Mouse (Mus musculus): ENCODE measurements around the gene Oosp2. TPM values are rescaled to one million over a fixed set of nuclear protein-coding genes. Genes with fewer than 3 reads are reported as not detected.

Oosp2 gene
- total RNA-seq (2018; cell fraction: chromatin; rRNA removed) = not detected
- total RNA-seq (2018; cell fraction: cytosol; rRNA removed) = not detected
- not detected for total RNA-seq (2018; cell fraction: nucleus; rRNA removed)
- polyA plus RNA-seq (2018) = not detected in 3 replicates

- Histone ChIP-seq H3K4me3 (ENCODE audit: inconsistent target) (no peak within 1 kb of the TSS), H3K79me2 (ENCODE audit: inconsistent target) (no peaks in the 10 kb centered on the region), H3K27ac (no peak within 1 kb of the TSS), H3K36me3 (ENCODE audit: inconsistent target) (no peaks in the 10 kb centered on the region)
- 95% methylated on average over 5 of the region's 5 CpGs for WGBS (ENCODE audit: missing documents)
Observed at GRCm38 (mm10) chr19:11660459-11660858, at the start of gene Oosp2. Gene Oosp2, minus strand, starts transcription at chr19:11660559.

- H3K36me3 ChIP-seq (ENCODE audit: inconsistent target) = no peaks in the 10 kb centered on the region
- H3K4me3 ChIP-seq (ENCODE audit: inconsistent target) = no peak overlapping the region
- no peaks in the 10 kb centered on the region for H3K79me2 ChIP-seq (ENCODE audit: inconsistent target)
- H3K27ac ChIP-seq = no peak overlapping the region
- 24% methylated on average over 6 of the region's 6 CpGs for WGBS (ENCODE audit: missing documents)
Observed at GRCm38 (mm10) chr19:11698342-11698741, 38.0 kb upstream of the Oosp2 start.

GRCm38 (mm10) chr19:11696755-11697154, 36.4 kb upstream of the Oosp2 start, which contains the start of gene Oosp3:
Gene Oosp3, plus strand, starts transcription at chr19:11697055.
- 96% methylated on average over 2 of the region's 2 CpGs for WGBS (ENCODE audit: missing documents)
- H3K4me3 ChIP-seq (ENCODE audit: inconsistent target) = no peak within 1 kb of the TSS
- no peaks in the 10 kb centered on the region for H3K79me2 ChIP-seq (ENCODE audit: inconsistent target)
- no peaks in the 10 kb centered on the region for H3K36me3 ChIP-seq (ENCODE audit: inconsistent target)
- H3K27ac ChIP-seq = no peak within 1 kb of the TSS

GRCm38 (mm10) chr19:11691454-11691853, 31.1 kb upstream of the Oosp2 start:
- Histone ChIP-seq H3K27ac (no peak overlapping the region), H3K79me2 (ENCODE audit: inconsistent target) (no peaks in the 10 kb centered on the region), H3K4me3 (ENCODE audit: inconsistent target) (no peak overlapping the region), H3K36me3 (ENCODE audit: inconsistent target) (no peaks in the 10 kb centered on the region)
- 94% methylated on average over 1 of the region's 1 CpGs for WGBS (ENCODE audit: missing documents)

- H3K79me2 ChIP-seq (ENCODE audit: inconsistent target) = no peaks in the 10 kb centered on the region
- WGBS (ENCODE audit: missing documents) = 58% methylated on average over 5 of the region's 5 CpGs
- H3K27ac ChIP-seq = no peak within 1 kb of the TSS
- H3K36me3 ChIP-seq (ENCODE audit: inconsistent target) = no peaks in the 10 kb centered on the region
- H3K4me3 ChIP-seq (ENCODE audit: inconsistent target) = no peak within 1 kb of the TSS
Observed at GRCm38 (mm10) chr19:11690839-11691238, 30.5 kb upstream of the Oosp2 start, which contains the start of gene Oosp1. Gene Oosp1, minus strand, starts transcription at chr19:11691150.

GRCm38 (mm10) chr19:11661562-11661961, 1.2 kb upstream of the Oosp2 start:
- H3K79me2 ChIP-seq (ENCODE audit: inconsistent target) = no peaks in the 10 kb centered on the region
- no peak overlapping the region for H3K4me3 ChIP-seq (ENCODE audit: inconsistent target)
- no peak overlapping the region for H3K27ac ChIP-seq
- no peaks in the 10 kb centered on the region for H3K36me3 ChIP-seq (ENCODE audit: inconsistent target)

GRCm38 (mm10) chr19:11659142-11659541, 1.2 kb downstream of the Oosp2 start:
- WGBS (ENCODE audit: missing documents) = 5% methylated on average over 2 of the region's 2 CpGs
- H3K36me3 ChIP-seq (ENCODE audit: inconsistent target) = no peaks in the 10 kb centered on the region
- no peak overlapping the region for H3K27ac ChIP-seq

GRCm38 (mm10) chr19:11649564-11649963, 10.8 kb downstream of the Oosp2 start:
- 83% methylated on average over 4 of the region's 4 CpGs for WGBS (ENCODE audit: missing documents)
- Histone ChIP-seq H3K36me3 (ENCODE audit: inconsistent target) (no peaks in the 10 kb centered on the region), H3K27ac (no peak overlapping the region), H3K79me2 (ENCODE audit: inconsistent target) (no peaks in the 10 kb centered on the region), H3K4me3 (ENCODE audit: inconsistent target) (no peak overlapping the region)

More at GRCm38 (mm10) chr19:11659142-11659541, 1.2 kb downstream of the Oosp2 start:
- Histone ChIP-seq H3K4me3 (ENCODE audit: inconsistent target) (no peak overlapping the region), H3K79me2 (ENCODE audit: inconsistent target) (no peaks in the 10 kb centered on the region)

GRCm38 (mm10) chr19:11646166-11646565, 14.2 kb downstream of the Oosp2 start:
- H3K79me2 ChIP-seq (ENCODE audit: inconsistent target) = no peaks in the 10 kb centered on the region
- no peak overlapping the region for H3K27ac ChIP-seq
- H3K4me3 ChIP-seq (ENCODE audit: inconsistent target) = no peak overlapping the region
- WGBS (ENCODE audit: missing documents) = 49% methylated on average over 3 of the region's 3 CpGs
- no peaks in the 10 kb centered on the region for H3K36me3 ChIP-seq (ENCODE audit: inconsistent target)

GRCm38 (mm10) chr19:11640732-11641131, 19.6 kb downstream of the Oosp2 start, which contains the start of gene Ms4a3:
Gene Ms4a3, minus strand, starts transcription at chr19:11640851.
- Histone ChIP-seq H3K79me2 (ENCODE audit: inconsistent target) (no peaks in the 10 kb centered on the region), H3K4me3 (ENCODE audit: inconsistent target) (no peak within 1 kb of the TSS), H3K36me3 (ENCODE audit: inconsistent target) (no peaks in the 10 kb centered on the region), H3K27ac (no peak within 1 kb of the TSS)
- 25% methylated on average over 1 of the region's 1 CpGs for WGBS (ENCODE audit: missing documents)

- 57% methylated on average over 4 of the region's 4 CpGs for WGBS (ENCODE audit: missing documents)
- Histone ChIP-seq H3K36me3 (ENCODE audit: inconsistent target) (no peaks in the 10 kb centered on the region), H3K4me3 (ENCODE audit: inconsistent target) (no peak overlapping the region), H3K27ac (no peak overlapping the region), H3K79me2 (ENCODE audit: inconsistent target) (no peaks in the 10 kb centered on the region)
Observed at GRCm38 (mm10) chr19:11639038-11639437, 21.3 kb downstream of the Oosp2 start.

- WGBS (ENCODE audit: missing documents) = 6% methylated on average over 5 of the region's 5 CpGs
- Histone ChIP-seq H3K27ac (no peak overlapping the region), H3K79me2 (ENCODE audit: inconsistent target) (no peaks in the 10 kb centered on the region), H3K4me3 (ENCODE audit: inconsistent target) (no peak overlapping the region), H3K36me3 (ENCODE audit: inconsistent target) (no peaks in the 10 kb centered on the region)
Observed at GRCm38 (mm10) chr19:11635572-11635971, 24.8 kb downstream of the Oosp2 start.

GRCm38 (mm10) chr19:11634330-11634729, 26.0 kb downstream of the Oosp2 start:
- H3K4me3 ChIP-seq (ENCODE audit: inconsistent target) = no peak overlapping the region
- H3K79me2 ChIP-seq (ENCODE audit: inconsistent target) = no peaks in the 10 kb centered on the region
- 96% methylated on average over 2 of the region's 2 CpGs for WGBS (ENCODE audit: missing documents)

GRCm38 (mm10) chr19:11633732-11634131, 26.6 kb downstream of the Oosp2 start:
- WGBS (ENCODE audit: missing documents) = 100% methylated on average over 1 of the region's 1 CpGs
- no peaks in the 10 kb centered on the region for H3K36me3 ChIP-seq (ENCODE audit: inconsistent target)
- no peak overlapping the region for H3K4me3 ChIP-seq (ENCODE audit: inconsistent target)
- no peak overlapping the region for H3K27ac ChIP-seq
- H3K79me2 ChIP-seq (ENCODE audit: inconsistent target) = no peaks in the 10 kb centered on the region

More at GRCm38 (mm10) chr19:11634330-11634729, 26.0 kb downstream of the Oosp2 start:
- H3K27ac ChIP-seq = no peak overlapping the region
- H3K36me3 ChIP-seq (ENCODE audit: inconsistent target) = no peaks in the 10 kb centered on the region

- Histone ChIP-seq H3K4me3 (ENCODE audit: inconsistent target) (no peak overlapping the region), H3K79me2 (ENCODE audit: inconsistent target) (no peaks in the 10 kb centered on the region), H3K27ac (no peak overlapping the region), H3K36me3 (ENCODE audit: inconsistent target) (no peaks in the 10 kb centered on the region)
- 87% methylated on average over 5 of the region's 5 CpGs for WGBS (ENCODE audit: missing documents)
Observed at GRCm38 (mm10) chr19:11625231-11625630, 35.1 kb downstream of the Oosp2 start.

GRCm38 (mm10) chr19:11624800-11625199, 35.6 kb downstream of the Oosp2 start:
- no peak overlapping the region for H3K27ac ChIP-seq
- no peaks in the 10 kb centered on the region for H3K79me2 ChIP-seq (ENCODE audit: inconsistent target)
- H3K36me3 ChIP-seq (ENCODE audit: inconsistent target) = no peaks in the 10 kb centered on the region
- H3K4me3 ChIP-seq (ENCODE audit: inconsistent target) = no peak overlapping the region
